Mouse (Mus musculus) intestine, embryonic 14.5 days (tissue): ENCODE results near the gene Mesp1. TPM values are rescaled to one million over a fixed set of nuclear protein-coding genes. Genes with fewer than 3 reads are reported as not detected.

Experiments used
- ATAC-seq: fragments of 200-750 bp; cut with Nextera tagmentation; replicated peaks from 2 replicates; pipeline ENCODE4 v1.8.0; 2017; ENCODE audit warnings: low read depth, moderate number of reproducible peaks, moderate TSS enrichment, moderate library complexity; ENCODE audit not compliant: low FRiP score, low TSS enrichment
- DNase-seq: peaks from one replicate; pipeline ENCODE4 v3.0.0-alpha.2; 2018; ENCODE audit warnings: low spot score
- H3K27ac ChIP-seq: fragments of 300-500 bp; sonication (generic); 2 replicates; pipeline ENCODE4 v1.5.1; 2014; ENCODE audit warnings: low read depth, mild to moderate bottlenecking, control low read depth
- H3K27me3 ChIP-seq: fragments of 300-500 bp; sonication (generic); replicated peaks from 2 replicates; pipeline ENCODE4 v1.6.1; 2014; ENCODE audit warnings: low read length, control low read depth; ENCODE audit not compliant: control insufficient read depth, insufficient read depth
- H3K36me3 ChIP-seq: fragments of 300-500 bp; sonication (generic); 2 replicates; pipeline ENCODE4 v1.6.1; 2014; ENCODE audit warnings: low read length, control low read depth; ENCODE audit not compliant: control insufficient read depth, insufficient read depth
- H3K4me1 ChIP-seq: fragments of 300-500 bp; sonication (generic); replicated peaks from 2 replicates; pipeline ENCODE4 v1.6.1; 2014; ENCODE audit warnings: low read length, control low read depth, mixed read lengths; ENCODE audit not compliant: control insufficient read depth, insufficient read depth
- H3K4me2 ChIP-seq: fragments of 300-500 bp; sonication (generic); 2 replicates; pipeline ENCODE4 v1.6.1; 2014; ENCODE audit warnings: low read length
- H3K4me3 ChIP-seq: fragments of 300-500 bp; sonication (generic); 2 replicates; pipeline ENCODE4 v1.5.1; 2014; ENCODE audit warnings: low read depth, low read length, control low read depth, mixed read lengths
- H3K9ac ChIP-seq: fragments of 300-500 bp; sonication (generic); 2 replicates; pipeline ENCODE4 v1.6.1; 2014; ENCODE audit warnings: mild to moderate bottlenecking, low read length
- H3K9me3 ChIP-seq: fragments of 300-500 bp; sonication (generic); 2 replicates; pipeline ENCODE4 v1.6.1; 2016; ENCODE audit warnings: low read length, control low read depth; ENCODE audit not compliant: control insufficient read depth
- WGBS: fragments of 180-500 bp; shearing (Covaris S2); extraction: QIAGEN DNeasy Blood & Tissue Kit; methylation state at CpG from one replicate; pipeline ENCODE4 v1.1.7; 2014; 5-methylcytosine and 5-hydroxymethylcytosine counted together
- polyA plus RNA-seq: library from polyadenylated mRNA; unstranded; fragments of >200 nt; fragmentation: Nextera tagmentation; extraction: Ambion mirVana; gene quantifications from 2 replicates; pipeline ENCODE4 v1.2.1, GENCODE M21; 2014

The Mesp1 gene
- polyA plus RNA-seq, 1 experiment from 2014 or later, result 0.19 TPM

DNA sequence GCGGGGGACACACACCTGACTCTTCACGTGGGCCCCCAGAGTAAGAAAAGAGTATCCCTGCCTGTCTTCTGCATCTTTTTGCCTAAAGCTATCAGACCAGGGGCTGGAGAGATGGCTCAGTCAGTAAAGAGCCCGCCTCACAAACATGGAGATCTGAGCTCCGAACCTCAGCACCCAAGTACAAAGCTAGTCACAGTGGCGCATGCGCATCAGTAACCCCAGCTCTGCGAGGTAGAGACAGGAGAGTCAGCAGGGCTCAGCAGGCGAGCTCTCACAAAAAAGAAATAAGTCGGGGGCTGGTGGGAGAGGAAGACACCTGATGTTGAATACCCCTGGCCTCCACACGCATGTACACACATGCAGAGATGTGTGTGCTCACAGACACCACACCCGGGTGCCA lies 26.4 kb upstream of the Mesp1 start:
- Histone ChIP-seq H3K36me3 (0 out of 2 replicates have a peak, but pooled peaks cover 3% of the 10 kb centered on the region), H3K27me3 (0 out of 2 replicates have a peak, but pooled peaks cover 4% of the 10 kb centered on the region), H3K27ac (peak overlapping the region; percentile 36; the same call in 1 of the 2 replicates), H3K4me2 (no peak overlapping the region), H3K4me3 (no peak overlapping the region), H3K9ac (no peak overlapping the region), H3K4me1 (0 out of 2 replicates have a peak, but pooled peaks cover 3% of the 10 kb centered on the region), H3K9me3 (peaks cover 4% of the 10 kb centered on the region; the same call in 1 of the 2 replicates)
- WGBS, result 49% methylated on average over 11 of the region's 11 CpGs
- DNase-seq (no peak), ATAC-seq (no peak)

DNA sequence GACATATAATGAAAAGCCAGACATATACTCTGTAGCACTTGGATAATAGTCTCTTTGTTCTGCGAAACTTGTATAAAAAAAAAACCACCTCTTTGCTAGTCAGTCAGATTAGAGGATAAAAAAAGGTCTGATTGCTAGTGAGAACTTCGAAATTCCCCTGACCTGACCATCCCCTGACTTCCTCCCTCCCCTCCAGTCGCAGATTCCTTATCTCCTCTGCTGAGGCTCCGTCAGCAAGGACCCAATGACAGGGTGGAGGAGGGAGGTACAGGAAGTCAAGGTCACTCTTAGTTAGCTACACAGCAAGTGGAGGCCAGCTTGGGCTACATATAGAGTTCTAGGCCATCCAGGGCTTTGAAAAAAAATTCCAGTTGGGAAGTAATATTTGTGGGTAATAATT lies 25.9 kb upstream of the Mesp1 start:
- 28% methylated on average over 4 of the region's 4 CpGs for WGBS
- peak; percentile 84 for ATAC-seq

DNA sequence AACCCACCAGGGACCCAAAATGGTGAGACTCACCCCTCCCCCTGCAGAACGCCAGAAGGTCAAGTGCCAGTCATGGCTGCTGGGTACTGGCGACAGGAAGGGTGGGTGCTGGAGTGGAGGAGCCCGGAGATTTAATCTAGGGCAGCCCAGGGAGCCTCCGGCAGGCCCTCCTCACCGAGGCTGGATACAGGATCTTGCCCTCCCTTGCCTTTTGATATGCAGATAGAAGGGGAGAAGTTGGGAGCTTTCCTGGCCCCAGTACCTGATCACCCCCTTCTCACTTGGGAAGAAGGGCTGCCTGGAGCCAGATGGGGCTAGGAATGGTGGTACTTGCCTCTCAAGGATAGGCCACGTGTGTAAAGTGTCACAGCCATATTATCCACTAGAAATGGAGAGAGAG lies 24.7 kb upstream of the Mesp1 start:
- H3K36me3 ChIP-seq, result no peaks in the 10 kb centered on the region
- 0 out of 2 replicates have a peak, but pooled peaks cover 3% of the 10 kb centered on the region for H3K4me1 ChIP-seq
- no peak overlapping the region for H3K9ac ChIP-seq
- no peak overlapping the region for H3K4me3 ChIP-seq
- no peak overlapping the region for H3K27ac ChIP-seq
- no peaks in the 10 kb centered on the region for H3K9me3 ChIP-seq
- no peak for DNase-seq
- no peak for ATAC-seq
- 0 out of 2 replicates have a peak, but pooled peaks cover 4% of the 10 kb centered on the region for H3K27me3 ChIP-seq
- no peak overlapping the region for H3K4me2 ChIP-seq
- 11% methylated on average over 6 of the region's 6 CpGs for WGBS

More for the DNA sequence above, 25.9 kb upstream of the Mesp1 start:
- no peak overlapping the region for H3K4me2 ChIP-seq
- DNase-seq, result no peak
- no peak overlapping the region for H3K9ac ChIP-seq
- 0 out of 2 replicates have a peak, but pooled peaks cover 3% of the 10 kb centered on the region for H3K4me1 ChIP-seq
- no peak overlapping the region for H3K4me3 ChIP-seq
- peaks cover under 1% of the 10 kb centered on the region; the same call in 1 of the 2 replicates for H3K9me3 ChIP-seq
- H3K27ac ChIP-seq, result peak overlapping the region; percentile 36; the same call in 1 of the 2 replicates
- H3K36me3 ChIP-seq, result 0 out of 2 replicates have a peak, but pooled peaks cover 3% of the 10 kb centered on the region
- H3K27me3 ChIP-seq, result 0 out of 2 replicates have a peak, but pooled peaks cover 4% of the 10 kb centered on the region

DNA sequence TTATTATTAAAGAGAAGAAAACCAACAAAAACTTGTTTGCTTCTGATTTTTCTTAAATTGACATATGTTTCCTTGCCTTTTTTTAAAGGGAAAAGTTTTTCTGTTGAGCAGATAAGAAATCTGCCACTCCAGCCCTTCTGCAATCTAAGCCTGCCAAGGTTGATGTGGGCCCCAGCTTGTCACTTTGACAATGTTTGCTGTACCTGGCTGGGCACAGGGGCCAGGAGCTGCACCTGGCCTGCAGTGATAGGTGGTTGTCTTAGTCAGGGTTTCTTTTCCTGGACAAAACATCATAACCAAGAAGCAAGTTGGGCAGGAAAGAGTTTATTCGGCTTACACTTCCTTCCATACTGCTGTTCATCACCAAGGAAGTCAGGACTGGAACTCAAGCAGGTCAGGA lies 19.8 kb upstream of the Mesp1 start:
- no peak overlapping the region for H3K4me2 ChIP-seq
- no peak for ATAC-seq
- no peak overlapping the region for H3K27ac ChIP-seq
- H3K27me3 ChIP-seq, result peaks cover 24% of the 10 kb centered on the region
- no peaks in the 10 kb centered on the region for H3K4me1 ChIP-seq
- H3K36me3 ChIP-seq, result no peaks in the 10 kb centered on the region
- H3K9ac ChIP-seq, result no peak overlapping the region
- H3K4me3 ChIP-seq, result no peak overlapping the region
- DNase-seq, result no peak
- 76% methylated on average over 1 of the region's 1 CpGs for WGBS
- H3K9me3 ChIP-seq, result no peaks in the 10 kb centered on the region

DNA sequence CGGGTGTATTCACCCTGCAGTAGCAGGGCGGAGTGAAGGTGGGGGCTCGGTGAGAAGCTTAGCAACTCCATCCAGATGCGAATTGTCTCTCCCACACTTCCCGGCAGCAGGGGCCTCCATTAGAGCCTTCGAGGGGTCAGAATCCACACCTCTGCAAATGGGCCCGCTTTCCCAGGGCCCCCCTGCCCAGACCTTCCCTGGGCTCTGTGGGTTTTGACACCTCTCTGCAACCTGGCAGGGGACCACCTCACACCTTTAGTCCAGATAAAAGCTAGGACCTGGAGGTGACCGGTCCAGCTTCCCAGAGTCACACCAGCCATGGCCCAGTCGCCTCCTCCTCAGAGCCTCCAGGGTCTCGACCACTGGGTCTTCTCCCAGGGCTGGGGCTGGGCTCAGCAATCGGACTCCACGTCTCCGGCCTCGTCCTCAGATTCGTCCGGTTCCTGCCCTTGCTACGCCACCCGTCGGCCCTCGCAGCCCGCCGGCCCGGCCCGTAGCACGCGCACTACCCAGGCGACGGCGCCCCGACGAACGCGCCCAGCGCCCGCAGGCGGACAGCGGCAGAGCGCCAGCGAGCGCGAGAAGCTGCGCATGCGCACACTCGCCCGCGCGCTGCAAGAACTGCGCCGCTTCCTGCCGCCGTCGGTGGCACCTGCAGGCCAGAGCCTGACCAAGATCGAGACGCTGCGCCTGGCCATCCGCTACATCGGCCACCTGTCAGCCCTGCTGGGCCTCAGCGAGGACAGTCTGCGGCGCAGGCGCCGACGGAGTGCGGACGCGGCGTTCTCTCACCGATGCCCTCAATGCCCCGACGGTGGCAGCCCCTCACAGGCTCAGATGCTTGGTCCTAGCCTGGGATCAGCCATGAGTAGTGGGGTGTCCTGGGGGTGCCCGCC lies 17.3 kb upstream of the Mesp1 start, which contains the start of gene Mesp2:
TSS of gene Mesp2 (plus strand) at position 117 of the 896 bp plus-strand sequence.
- peak; percentile 51 for ATAC-seq
- H3K4me3 ChIP-seq, result peak within 1 kb of the TSS; percentile 27; the same call in 1 of the 2 replicates
- peak; percentile 74 for DNase-seq
- 11% methylated on average over 71 of the region's 71 CpGs for WGBS
- H3K9ac ChIP-seq, result no peak within 1 kb of the TSS
- no peaks in the 10 kb centered on the region for H3K36me3 ChIP-seq
- peaks cover 20% of the 10 kb centered on the region for H3K27me3 ChIP-seq
- peak within 1 kb of the TSS; percentile 55 for H3K4me2 ChIP-seq
- no peaks in the 10 kb centered on the region for H3K4me1 ChIP-seq
- H3K9me3 ChIP-seq, result no peaks in the 10 kb centered on the region
- no peak within 1 kb of the TSS for H3K27ac ChIP-seq

DNA sequence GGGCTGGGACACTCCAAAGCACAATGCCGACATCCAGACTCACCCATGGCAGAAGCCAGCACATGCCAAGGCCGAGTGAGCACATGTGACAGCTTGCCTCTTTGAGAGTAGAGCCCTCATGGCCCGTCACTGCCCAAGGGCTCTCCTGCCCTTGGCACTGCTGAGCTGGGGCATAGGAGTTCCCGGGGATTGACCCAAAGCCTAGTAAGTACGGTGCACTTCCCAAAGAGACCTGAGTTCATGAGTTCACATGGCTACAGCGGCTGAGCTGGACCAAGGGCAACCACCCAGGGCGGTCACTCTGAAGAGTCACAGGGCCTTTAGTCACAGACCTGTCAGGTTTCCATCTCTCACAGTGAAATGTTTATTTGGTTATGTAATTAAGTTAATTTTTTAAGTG lies 15.0 kb upstream of the Mesp1 start:
- WGBS, result 82% methylated on average over 7 of the region's 7 CpGs
- peaks cover 20% of the 10 kb centered on the region for H3K27me3 ChIP-seq
- H3K4me3 ChIP-seq, result no peak overlapping the region
- no peaks in the 10 kb centered on the region for H3K9me3 ChIP-seq
- H3K4me1 ChIP-seq, result no peaks in the 10 kb centered on the region
- no peak overlapping the region for H3K9ac ChIP-seq
- H3K27ac ChIP-seq, result no peak overlapping the region
- no peak for DNase-seq
- no peak overlapping the region for H3K4me2 ChIP-seq
- H3K36me3 ChIP-seq, result no peaks in the 10 kb centered on the region
- ATAC-seq, result no peak

DNA sequence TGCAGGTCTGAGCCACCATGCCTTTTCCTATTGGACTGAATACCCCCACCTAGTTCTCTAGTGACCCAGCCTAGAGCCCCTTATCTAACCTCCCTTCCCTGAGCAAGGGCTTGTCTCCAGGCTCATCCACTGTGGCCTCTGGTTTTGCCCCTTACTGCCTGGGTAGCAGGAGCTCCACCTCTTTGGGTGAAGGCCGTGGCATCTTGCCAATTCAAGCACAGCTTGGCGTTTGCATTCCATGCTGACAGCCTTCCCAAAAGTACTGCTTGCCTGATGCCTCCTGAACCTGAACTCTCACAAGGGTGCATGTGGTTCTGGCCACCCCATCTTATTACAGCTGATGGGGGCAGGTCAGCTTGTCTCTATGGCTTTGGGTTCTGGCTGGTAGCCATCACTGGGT lies 10.3 kb upstream of the Mesp1 start:
- H3K4me2 ChIP-seq, result no peak overlapping the region
- ATAC-seq (no peak), DNase-seq (no peak)
- H3K36me3 ChIP-seq, result no peaks in the 10 kb centered on the region
- no peaks in the 10 kb centered on the region for H3K27me3 ChIP-seq
- no peak overlapping the region for H3K27ac ChIP-seq
- no peaks in the 10 kb centered on the region for H3K9me3 ChIP-seq
- H3K4me1 ChIP-seq, result no peaks in the 10 kb centered on the region
- no peak overlapping the region for H3K9ac ChIP-seq
- no peak overlapping the region for H3K4me3 ChIP-seq
- 59% methylated on average over 2 of the region's 2 CpGs for WGBS

DNA sequence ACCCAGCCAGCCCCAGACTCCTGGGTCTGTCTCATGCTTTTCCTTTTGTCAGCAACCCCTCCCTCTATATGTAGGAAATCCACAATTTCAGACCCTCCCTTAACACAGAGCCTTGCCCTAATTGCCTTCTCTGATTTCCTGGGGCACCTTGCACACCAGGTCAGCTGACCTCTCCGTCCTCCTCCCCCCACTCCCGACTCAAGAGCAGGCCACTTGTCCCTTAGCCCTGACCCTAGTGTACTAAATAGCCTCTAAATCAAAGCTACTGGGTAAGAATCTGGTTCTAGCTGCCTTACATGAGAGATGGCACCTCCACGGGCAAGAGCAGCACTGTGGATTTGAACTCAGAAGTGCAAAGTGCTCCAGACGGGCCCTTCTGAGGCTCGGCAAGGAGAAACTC lies 8.4 kb upstream of the Mesp1 start:
- H3K27ac ChIP-seq, result no peak overlapping the region
- no peak overlapping the region for H3K4me3 ChIP-seq
- H3K9me3 ChIP-seq, result no peaks in the 10 kb centered on the region
- ATAC-seq (no peak), DNase-seq (no peak)
- no peaks in the 10 kb centered on the region for H3K27me3 ChIP-seq
- no peak overlapping the region for H3K9ac ChIP-seq
- H3K4me2 ChIP-seq, result no peak overlapping the region
- H3K36me3 ChIP-seq, result no peaks in the 10 kb centered on the region
- H3K4me1 ChIP-seq, result no peaks in the 10 kb centered on the region
- 64% methylated on average over 5 of the region's 5 CpGs for whole genome bisulfite sequencing
